In genomic region chr1:181465027-181465426, GRCm38 (mm10) we compare ENCODE assay signal across 8 mouse cellular contexts. TPM values are rescaled to one million over a fixed set of nuclear protein-coding genes. Genes with fewer than 3 reads are reported as not detected.
DNase-seq lines count a peak whose midpoint lies in the region; ATAC-seq and TF ChIP-seq lines count a peak whose summit lies in the region.

No protein-coding gene starts in this region.

- H3K27ac ChIP-seq in small intestine, adult 2 months (ENCODE audit: insufficient read depth, low read depth, low read length): no peak overlapping the region
- H3K27ac ChIP-seq in midbrain, embryonic 13.5 days: no peak overlapping the region

- H3K4me3 ChIP-seq in small intestine, adult 2 months (ENCODE audit: low read depth, low read length): no peak overlapping the region
- H3K4me3 ChIP-seq in midbrain, embryonic 13.5 days (replicated peaks): no peak overlapping the region

- no peak overlapping the region for H3K9ac ChIP-seq in midbrain, embryonic 13.5 days (replicated peaks)

- TF ChIP-seq POLR2A in small intestine, adult 2 months (IDR thresholded peaks at IDR 0.05; ENCODE audit: low read depth, low read length): no peak

- no peak overlapping the region for H3K4me2 ChIP-seq in midbrain, embryonic 13.5 days (replicated peaks)

- H3K4me1 ChIP-seq in small intestine, adult 2 months (ENCODE audit: control insufficient read depth, insufficient read depth, insufficient read length, low read length): no peaks in the 10 kb centered on the region
- H3K4me1 ChIP-seq in midbrain, embryonic 13.5 days (replicated peaks): no peaks in the 10 kb centered on the region

- TF ChIP-seq CTCF in small intestine, adult 2 months (IDR thresholded peaks at IDR 0.05; ENCODE audit: extremely low read depth, insufficient read length, insufficient replicate concordance, low read depth, low read length): peak; percentile 66; the same call in 1 of the 2 replicates

- no peak for ATAC-seq in midbrain, embryonic 13.5 days

- WGBS in small intestine, adult 2 months: 33% methylated on average over 5 of the region's 5 CpGs
- WGBS in midbrain, embryonic 13.5 days: 59% methylated on average over 5 of the region's 5 CpGs

- no peaks in the 10 kb centered on the region for H3K27me3 ChIP-seq in small intestine, adult 2 months (ENCODE audit: control insufficient read depth, insufficient read depth, low read length)
- no peaks in the 10 kb centered on the region for H3K27me3 ChIP-seq in midbrain, embryonic 13.5 days

- H3K36me3 ChIP-seq in small intestine, adult 2 months (ENCODE audit: control insufficient read depth, insufficient read depth, low read length): no peaks in the 10 kb centered on the region
- no peaks in the 10 kb centered on the region for H3K36me3 ChIP-seq in midbrain, embryonic 13.5 days

- DNase-seq in gastrocnemius, adult 18-20 months (ENCODE audit: low spot score): peak; percentile 3
- no peak for DNase-seq in gastrocnemius, adult 8-10 months (ENCODE audit: low spot score in 2 of 2)
- peak; percentile 25 for DNase-seq in urinary bladder, postnatal 14 days (ENCODE audit: low spot score)
- no peak for DNase-seq in urinary bladder, postnatal 36 days (ENCODE audit: low spot score in 2 of 2)
- DNase-seq in kidney, postnatal 36 days: peak; percentile 19 to 69
- no peak for DNase-seq in T-cell, adult 2 months (ENCODE audit: low spot score)

- no peaks in the 10 kb centered on the region for H3K9me3 ChIP-seq in midbrain, embryonic 13.5 days

RNA-seq across cellular contexts. Expression of gene Ccdc121, which starts 46.2 kb away (rescaled TPM):
- total RNA-seq in gastrocnemius, adult 18-20 months (2021): not detected
- total RNA-seq in gastrocnemius, adult 8-10 months (2022): not detected
- not detected in 2 replicates for polyA plus RNA-seq in small intestine, adult 2 months (2012; rRNA removed)
- not detected in 2 replicates for polyA plus RNA-seq in midbrain, embryonic 13.5 days (2015; fragmentation: Nextera tagmentation; extraction: Ambion mirVana)

Comparison
In these comparisons a context has a peak if more than half of its experiments do, and no peak if none do; other contexts are left out.
1. DNase-seq: peak in gastrocnemius, adult 18-20 months (single experiment), urinary bladder, postnatal 14 days (single experiment) and kidney, postnatal 36 days (2 of 2); none in gastrocnemius, adult 8-10 months (0 of 2), urinary bladder, postnatal 36 days (0 of 2) and T-cell, adult 2 months (single experiment).